Mouse (Mus musculus) midbrain, embryonic 14.5 days (tissue): Measurements from ENCODE around the gene Hoxc10. TPM values are rescaled to one million over a fixed set of nuclear protein-coding genes. Genes with fewer than 3 reads are reported as not detected.
A peak's percentile ranks its signal among the peaks of the same experiment; 100 is the strongest.

Experiments
- ATAC-seq: fragments of 200-750 bp; cut with Nextera tagmentation; 2 replicates; pipeline ENCODE4 v1.8.0; 2017; ENCODE audit warnings: moderate number of reproducible peaks, moderate library complexity; ENCODE audit not compliant: low FRiP score, low TSS enrichment
- DNase-seq: peaks from one replicate; pipeline ENCODE4 v3.0.0-alpha.2; 2015
- H3K27ac ChIP-seq: fragments of 300-500 bp; sonication (generic); replicated peaks from 2 replicates; pipeline ENCODE4 v1.5.1; 2014; ENCODE audit warnings: mild to moderate bottlenecking, low read depth, low read length, moderate library complexity
- H3K27me3 ChIP-seq: fragments of 300-500 bp; sonication (generic); 2 replicates; pipeline ENCODE4 v1.6.1; 2014; ENCODE audit warnings: low read length, control low read depth, mixed read lengths; ENCODE audit not compliant: control insufficient read depth, insufficient read depth
- H3K36me3 ChIP-seq: fragments of 300-500 bp; sonication (generic); 2 replicates; pipeline ENCODE4 v1.6.1; 2014; ENCODE audit warnings: low read length, control low read depth; ENCODE audit not compliant: control insufficient read depth, insufficient read depth
- H3K4me1 ChIP-seq: fragments of 300-500 bp; sonication (generic); 2 replicates; pipeline ENCODE4 v1.6.1; 2014; ENCODE audit warnings: mild to moderate bottlenecking, antibody characterized with exemption, low read length, control low read depth; ENCODE audit not compliant: control insufficient read depth, insufficient read depth
- H3K4me2 ChIP-seq: fragments of 300-500 bp; sonication (generic); 2 replicates; pipeline ENCODE4 v1.6.1; 2014; ENCODE audit warnings: mild to moderate bottlenecking, low read length, moderate library complexity
- H3K4me3 ChIP-seq: fragments of 300-500 bp; sonication (generic); replicated peaks from 2 replicates; pipeline ENCODE4 v1.5.1; 2014; ENCODE audit warnings: low read depth, low read length
- H3K9ac ChIP-seq: fragments of 300-500 bp; sonication (generic); replicated peaks from 2 replicates; pipeline ENCODE4 v1.6.1; 2014; ENCODE audit warnings: mild to moderate bottlenecking, low read length, moderate library complexity
- H3K9me3 ChIP-seq: fragments of 300-500 bp; sonication (generic); 2 replicates; pipeline ENCODE4 v1.6.1; 2016; ENCODE audit warnings: low read length, control low read depth, mixed read lengths; ENCODE audit not compliant: control insufficient read depth
- WGBS: fragments of 180-500 bp; shearing (Covaris S2); extraction: QIAGEN DNeasy Blood & Tissue Kit; methylation state at CpG from one replicate; pipeline ENCODE4 v1.1.7; 2014; 5-methylcytosine and 5-hydroxymethylcytosine counted together
- polyA plus RNA-seq: library from polyadenylated mRNA; unstranded; fragments of >200 nt; fragmentation: Nextera tagmentation; extraction: Ambion mirVana; gene quantifications from 2 replicates; pipeline ENCODE4 v1.2.1, GENCODE M21; 2014

The Hoxc10 gene
- polyA plus RNA-seq, 1 experiment from 2014 or later = not detected

GRCm38 (mm10) chr15:102997939-102998355 is 31.4 kb downstream of the Hoxc10 start, which contains the start of gene Hoxc6:
Gene Hoxc6 (plus strand): TSS chr15:102998257.
- no peak for DNase-seq
- peak within 1 kb of the TSS; percentile 27 for H3K4me3 ChIP-seq
- H3K36me3 ChIP-seq = no peaks in the 10 kb centered on the region
- H3K9me3 ChIP-seq = no peaks in the 10 kb centered on the region
- no peaks in the 10 kb centered on the region for H3K4me1 ChIP-seq
- no peak for ATAC-seq
- H3K9ac ChIP-seq = no peak within 1 kb of the TSS
- peaks cover 97% of the 10 kb centered on the region for H3K27me3 ChIP-seq
- H3K27ac ChIP-seq = no peak within 1 kb of the TSS
- H3K4me2 ChIP-seq = peak within 1 kb of the TSS; percentile 49
- under 1% methylated on average over 19 of the region's 19 CpGs for WGBS

- no peaks in the 10 kb centered on the region for H3K9me3 ChIP-seq
- no peak for ATAC-seq
- WGBS = 0% methylated on average over 19 of the region's 19 CpGs
- H3K36me3 ChIP-seq = no peaks in the 10 kb centered on the region
- peaks cover 98% of the 10 kb centered on the region for H3K27me3 ChIP-seq
- peak overlapping the region; percentile 27; the same call in 1 of the 2 replicates for H3K4me3 ChIP-seq
- no peak for DNase-seq
- H3K4me2 ChIP-seq = peak overlapping the region; percentile 49
- no peak overlapping the region for H3K9ac ChIP-seq
- H3K27ac ChIP-seq = no peak overlapping the region
- no peaks in the 10 kb centered on the region for H3K4me1 ChIP-seq
Measured at GRCm38 (mm10) chr15:102998608-102999182, 32.1 kb downstream of the Hoxc10 start.

GRCm38 (mm10) chr15:102999183-102999831 is 32.7 kb downstream of the Hoxc10 start:
- 1% methylated on average over 33 of the region's 33 CpGs for WGBS
- ATAC-seq (no peak), DNase-seq (peak; percentile 69)
- Histone ChIP-seq H3K27ac (no peak overlapping the region), H3K4me2 (peak overlapping the region; percentile 49), H3K4me3 (peak overlapping the region; percentile 27), H3K9me3 (no peaks in the 10 kb centered on the region), H3K36me3 (no peaks in the 10 kb centered on the region), H3K27me3 (peaks cover 99% of the 10 kb centered on the region), H3K9ac (no peak overlapping the region), H3K4me1 (no peaks in the 10 kb centered on the region)

GRCm38 (mm10) chr15:102999955-103000354 is 33.4 kb downstream of the Hoxc10 start:
- WGBS = 2% methylated on average over 11 of the region's 11 CpGs
- Histone ChIP-seq H3K27ac (no peak overlapping the region), H3K4me3 (no peak overlapping the region), H3K9me3 (no peaks in the 10 kb centered on the region), H3K36me3 (no peaks in the 10 kb centered on the region), H3K4me1 (no peaks in the 10 kb centered on the region), H3K9ac (no peak overlapping the region), H3K27me3 (peaks cover 99% of the 10 kb centered on the region), H3K4me2 (no peak overlapping the region)
- DNase-seq (no peak), ATAC-seq (no peak)

- Histone ChIP-seq H3K4me1 (no peaks in the 10 kb centered on the region), H3K36me3 (no peaks in the 10 kb centered on the region), H3K9me3 (no peaks in the 10 kb centered on the region), H3K4me2 (no peak overlapping the region), H3K4me3 (no peak overlapping the region), H3K9ac (no peak overlapping the region), H3K27me3 (peaks cover 99% of the 10 kb centered on the region), H3K27ac (no peak overlapping the region)
- no peak for DNase-seq
- ATAC-seq = no peak
- WGBS = under 1% methylated on average over 24 of the region's 24 CpGs
Measured at GRCm38 (mm10) chr15:103000501-103000901, 33.9 kb downstream of the Hoxc10 start.

- Histone ChIP-seq H3K4me3 (no peak overlapping the region), H3K4me2 (no peak overlapping the region), H3K36me3 (no peaks in the 10 kb centered on the region), H3K9ac (no peak overlapping the region), H3K27me3 (peaks cover 99% of the 10 kb centered on the region), H3K9me3 (no peaks in the 10 kb centered on the region), H3K27ac (no peak overlapping the region), H3K4me1 (no peaks in the 10 kb centered on the region)
- no peak for DNase-seq
- no peak for ATAC-seq
- WGBS = 13% methylated on average over 2 of the region's 2 CpGs
Measured at GRCm38 (mm10) chr15:103001370-103001769, 34.8 kb downstream of the Hoxc10 start.

GRCm38 (mm10) chr15:103002156-103002555 is 35.6 kb downstream of the Hoxc10 start:
- ATAC-seq (no peak), DNase-seq (no peak)
- Histone ChIP-seq H3K27me3 (peaks cover 99% of the 10 kb centered on the region), H3K4me3 (no peak overlapping the region), H3K4me1 (no peaks in the 10 kb centered on the region), H3K36me3 (no peaks in the 10 kb centered on the region), H3K4me2 (no peak overlapping the region), H3K9ac (no peak overlapping the region), H3K27ac (no peak overlapping the region), H3K9me3 (no peaks in the 10 kb centered on the region)
- 11% methylated on average over 4 of the region's 4 CpGs for WGBS

GRCm38 (mm10) chr15:103002821-103003448 is 36.3 kb downstream of the Hoxc10 start:
- H3K4me1 ChIP-seq = no peaks in the 10 kb centered on the region
- WGBS = 2% methylated on average over 13 of the region's 13 CpGs
- DNase-seq = no peak
- no peak overlapping the region for H3K4me3 ChIP-seq
- H3K36me3 ChIP-seq = no peaks in the 10 kb centered on the region
- no peak for ATAC-seq
- no peaks in the 10 kb centered on the region for H3K9me3 ChIP-seq
- H3K9ac ChIP-seq = no peak overlapping the region
- H3K4me2 ChIP-seq = no peak overlapping the region
- H3K27me3 ChIP-seq = peaks cover 99% of the 10 kb centered on the region
- no peak overlapping the region for H3K27ac ChIP-seq
